Mouse (Mus musculus) testis, adult 2 months (tissue): ENCODE results near the gene Rfk. TPM values are rescaled to one million over a fixed set of nuclear protein-coding genes. Genes with fewer than 3 reads are reported as not detected.

Source experiments
- H3K27ac ChIP-seq: fragments of 200-500 bp; 2 replicates; pipeline ENCODE4 v1.5.1; 2012; ENCODE audit warnings: low read depth, low read length; ENCODE audit not compliant: control insufficient read depth, insufficient read depth
- H3K27me3 ChIP-seq: fragments of 200-500 bp; 2 replicates; pipeline ENCODE4 v1.6.1; 2012; ENCODE audit warnings: mild to moderate bottlenecking, low read length, moderate library complexity; ENCODE audit not compliant: control insufficient read depth, insufficient read depth
- H3K36me3 ChIP-seq: fragments of 200-500 bp; 2 replicates; pipeline ENCODE4 v1.6.1; 2012; ENCODE audit warnings: mild to moderate bottlenecking, low read length; ENCODE audit not compliant: control insufficient read depth, insufficient read depth
- H3K4me1 ChIP-seq: fragments of 200-500 bp; 2 replicates; pipeline ENCODE4 v1.6.1; 2012; ENCODE audit warnings: low read length; ENCODE audit not compliant: control insufficient read depth, insufficient read depth
- H3K4me3 ChIP-seq: fragments of 200-500 bp; 2 replicates; pipeline ENCODE4 v1.5.1; 2012; ENCODE audit warnings: low read depth, mild to moderate bottlenecking, low read length, moderate library complexity, mixed read lengths; ENCODE audit not compliant: control insufficient read depth
- CTCF ChIP-seq: fragments of 200-500 bp; IDR thresholded peaks from 2 replicates; pipeline ENCODE4 v1.5.1; 2012; ENCODE audit warnings: low read depth, mild to moderate bottlenecking, inconsistent platforms, low read length, moderate library complexity; ENCODE audit not compliant: control insufficient read depth, insufficient read depth, insufficient replicate concordance
- POLR2A ChIP-seq: fragments of 200-500 bp; IDR thresholded peaks from 2 replicates; pipeline ENCODE4 v1.6.1; 2012; ENCODE audit warnings: low read depth, mild to moderate bottlenecking, inconsistent platforms, low read length, moderate library complexity; ENCODE audit not compliant: control insufficient read depth
- polyA plus RNA-seq: library from polyadenylated mRNA; depleted of rRNA; stranded (reverse); fragments of >200 nt; gene quantifications from 2 replicates; pipeline ENCODE4 v1.2.3, GENCODE M21; 2012; rRNA removed

The Rfk gene
- polyA plus RNA-seq: 18.6 and 19.2 TPM in 2 replicates

DNA sequence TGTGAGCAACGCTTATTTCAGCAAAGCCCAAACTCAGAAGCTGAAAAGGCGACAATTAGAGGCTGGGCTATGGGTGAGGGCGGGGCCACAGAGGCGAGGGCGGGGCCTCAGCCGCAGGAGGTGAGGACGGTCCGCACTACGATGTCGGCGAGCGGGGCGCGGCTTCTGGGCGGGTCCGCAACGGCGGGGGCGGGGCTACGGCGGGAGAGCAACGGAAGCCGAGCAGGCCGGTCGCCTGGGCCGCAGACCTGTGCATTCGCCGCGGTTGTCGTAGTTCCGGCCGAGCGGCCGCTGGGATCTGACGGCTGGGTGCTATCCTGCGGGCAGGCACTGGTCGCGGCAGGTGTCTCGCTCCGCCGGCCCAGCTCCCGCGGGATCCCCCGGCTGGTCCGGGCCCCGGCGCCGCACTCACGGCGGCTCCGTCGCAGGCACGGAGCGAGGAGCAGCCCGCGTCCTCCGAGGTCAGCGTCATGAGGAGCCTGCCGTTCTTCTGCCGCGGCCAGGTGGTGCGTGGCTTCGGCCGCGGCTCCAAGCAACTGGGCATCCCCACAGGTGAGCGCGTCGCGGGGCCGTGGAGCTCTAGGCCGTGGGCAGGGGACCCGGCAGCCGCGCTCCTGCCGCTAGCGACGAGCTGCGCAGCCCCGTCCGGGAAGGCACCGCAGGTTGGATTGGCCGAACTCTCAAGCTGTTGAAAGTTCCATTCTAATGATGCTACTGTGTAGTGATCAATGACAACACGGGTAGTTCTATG, at the start of gene Rfk:
Gene Rfk, plus strand, starts transcription at position 203 of the 751 bp plus-strand sequence.
- TF ChIP-seq CTCF (no peak), POLR2A (peak; percentile 55)
- Histone ChIP-seq H3K4me1 (peaks cover 3% of the 10 kb centered on the region; the same call in 1 of the 2 replicates), H3K4me3 (peak within 1 kb of the TSS; percentile 94), H3K27ac (peak within 1 kb of the TSS; percentile 81), H3K27me3 (no peaks in the 10 kb centered on the region), H3K36me3 (no peaks in the 10 kb centered on the region; the same call in 1 of the 2 replicates)

GRCm38 (mm10) chr19:17344881-17345280, 49.0 kb upstream of the Rfk start:
- no peak overlapping the region for H3K27ac ChIP-seq
- TF ChIP-seq POLR2A: no peak
- TF ChIP-seq CTCF: no peak
- H3K4me1 ChIP-seq: no peaks in the 10 kb centered on the region

DNA sequence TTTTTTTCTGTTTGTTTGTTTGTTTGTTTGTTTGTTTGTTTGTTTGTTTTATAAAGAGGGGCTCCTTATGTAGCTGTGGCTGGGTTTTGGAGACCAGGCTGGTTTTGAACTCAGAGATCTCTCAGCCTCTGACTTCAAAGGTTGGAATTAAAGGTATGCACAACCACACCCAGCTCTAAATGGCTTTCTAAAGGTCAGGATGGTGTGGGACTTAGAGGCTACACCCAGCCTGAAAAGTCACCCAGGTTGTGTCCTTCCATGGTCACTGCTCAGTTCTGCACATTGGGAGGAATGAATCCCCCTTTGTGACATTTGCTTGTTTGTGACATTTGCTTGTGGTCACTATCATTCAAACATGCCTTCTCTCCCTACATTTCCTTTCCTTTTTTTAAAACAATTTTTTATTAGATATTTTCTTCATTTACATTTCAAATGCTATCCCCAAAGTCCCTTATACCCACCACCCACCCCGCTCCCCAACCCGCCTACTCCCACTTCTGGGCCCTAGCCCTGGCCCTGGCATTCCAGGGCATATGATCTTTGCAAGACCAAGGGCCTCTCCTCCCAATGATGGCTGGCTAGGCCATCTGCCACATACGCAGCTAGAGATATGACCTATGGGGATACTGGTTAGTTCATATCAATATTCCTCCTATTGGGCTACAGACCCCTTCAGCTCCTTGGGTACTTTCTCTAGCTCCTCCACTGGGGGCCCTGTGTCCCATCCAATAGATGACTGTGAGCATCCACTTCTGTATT, 46.9 kb upstream of the Rfk start:
- no peaks in the 10 kb centered on the region for H3K36me3 ChIP-seq
- no peaks in the 10 kb centered on the region for H3K27me3 ChIP-seq
- no peak overlapping the region for H3K4me3 ChIP-seq
- TF ChIP-seq POLR2A: no peak
- TF ChIP-seq CTCF: no peak
- no peaks in the 10 kb centered on the region for H3K4me1 ChIP-seq
- no peak overlapping the region for H3K27ac ChIP-seq

More at GRCm38 (mm10) chr19:17344881-17345280, 49.0 kb upstream of the Rfk start:
- H3K27me3 ChIP-seq: no peaks in the 10 kb centered on the region
- no peak overlapping the region for H3K4me3 ChIP-seq
- no peaks in the 10 kb centered on the region for H3K36me3 ChIP-seq

DNA sequence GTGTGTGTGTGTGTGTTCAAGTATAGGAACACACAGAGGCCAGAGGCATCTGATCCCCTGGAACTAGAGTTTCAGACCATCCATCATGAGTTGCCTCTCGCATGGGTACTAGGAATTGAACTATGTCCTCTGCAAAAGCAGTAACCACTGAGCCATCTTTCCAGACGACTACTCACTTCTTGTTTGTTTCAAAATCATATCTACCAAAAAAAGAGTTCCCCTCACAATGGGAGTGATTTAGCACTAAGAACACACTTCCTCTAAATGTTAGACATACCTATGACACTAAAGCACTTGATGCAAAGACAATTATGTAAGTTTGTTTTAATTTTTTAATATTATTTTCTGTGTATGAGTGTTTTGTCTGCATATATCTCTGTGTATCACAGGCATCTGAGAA, 46.0 kb upstream of the Rfk start:
- TF ChIP-seq POLR2A: no peak
- TF ChIP-seq CTCF: no peak
- H3K36me3 ChIP-seq: no peaks in the 10 kb centered on the region
- no peaks in the 10 kb centered on the region for H3K4me1 ChIP-seq
- no peak overlapping the region for H3K27ac ChIP-seq
- no peaks in the 10 kb centered on the region for H3K27me3 ChIP-seq
- H3K4me3 ChIP-seq: no peak overlapping the region

DNA sequence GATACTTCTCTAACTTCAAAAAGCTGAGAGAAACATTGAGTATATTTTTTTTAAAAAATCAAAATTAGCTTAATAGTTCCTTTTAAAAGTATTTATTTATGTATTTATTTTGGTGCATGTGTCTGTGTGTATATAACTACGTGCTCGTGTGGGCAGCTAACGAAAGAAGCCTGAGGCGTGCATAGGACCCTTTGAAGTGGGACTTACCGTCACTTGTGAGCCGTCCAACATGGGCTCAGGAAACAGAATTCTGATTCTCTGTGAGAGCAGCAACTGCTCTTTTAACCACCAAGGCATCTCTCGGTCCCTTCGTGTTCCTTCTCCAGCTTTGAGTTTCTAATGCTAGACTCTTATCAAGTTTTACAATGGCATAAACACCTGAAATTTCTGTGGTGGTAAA, 40.1 kb upstream of the Rfk start:
- H3K27ac ChIP-seq: no peak overlapping the region
- no peaks in the 10 kb centered on the region for H3K36me3 ChIP-seq
- no peaks in the 10 kb centered on the region for H3K27me3 ChIP-seq
- no peak overlapping the region for H3K4me3 ChIP-seq
- peaks cover 7% of the 10 kb centered on the region; the same call in 1 of the 2 replicates for H3K4me1 ChIP-seq
- TF ChIP-seq POLR2A (no peak), CTCF (no peak)

DNA sequence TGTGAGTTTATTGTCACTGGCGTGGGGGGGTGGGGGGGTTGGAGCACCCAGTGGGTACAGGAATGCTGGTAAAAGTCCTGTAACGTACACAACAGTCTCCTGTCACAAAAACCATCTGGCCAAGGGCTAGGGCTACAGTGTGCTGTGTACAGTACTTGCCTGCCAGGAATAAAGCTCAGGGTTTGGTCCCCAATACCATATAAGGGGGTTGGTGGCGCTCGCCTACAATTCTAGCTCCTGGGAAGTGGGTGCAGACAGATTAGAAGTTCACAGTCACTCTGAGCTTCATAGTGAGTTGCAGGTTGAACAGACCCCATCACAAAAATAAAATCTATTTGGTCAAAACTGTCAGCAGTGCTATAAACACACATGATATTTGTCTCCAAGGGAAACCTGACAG, 39.5 kb upstream of the Rfk start:
- no peak overlapping the region for H3K27ac ChIP-seq
- no peaks in the 10 kb centered on the region for H3K27me3 ChIP-seq
- H3K4me3 ChIP-seq: no peak overlapping the region
- no peaks in the 10 kb centered on the region for H3K36me3 ChIP-seq
- H3K4me1 ChIP-seq: peaks cover 7% of the 10 kb centered on the region; the same call in 1 of the 2 replicates
- TF ChIP-seq POLR2A (no peak), CTCF (no peak)

DNA sequence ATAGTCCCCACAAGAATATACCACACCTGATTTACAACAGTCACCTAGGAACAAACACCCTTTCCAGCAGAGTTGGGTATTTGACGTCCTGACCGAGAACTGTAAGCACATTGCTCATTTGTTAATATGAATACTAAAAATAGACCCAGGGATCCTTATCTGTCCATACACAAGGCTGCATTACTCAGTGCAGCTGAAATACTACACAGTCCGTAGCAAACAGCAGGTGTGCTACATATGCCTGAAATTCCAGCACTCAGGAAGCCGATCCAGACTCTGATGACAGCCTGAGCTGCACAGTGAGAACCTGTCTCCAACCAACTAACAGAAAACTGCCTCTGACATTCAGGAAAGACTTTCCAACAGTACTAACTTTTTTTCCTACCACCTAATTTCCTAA, 39.0 kb upstream of the Rfk start:
- no peaks in the 10 kb centered on the region for H3K27me3 ChIP-seq
- H3K4me3 ChIP-seq: no peak overlapping the region
- no peak overlapping the region for H3K27ac ChIP-seq
- peaks cover 7% of the 10 kb centered on the region; the same call in 1 of the 2 replicates for H3K4me1 ChIP-seq
- TF ChIP-seq POLR2A (no peak), CTCF (no peak)
- no peaks in the 10 kb centered on the region for H3K36me3 ChIP-seq
